Mouse (Mus musculus) liver, postnatal 0 days (tissue): ENCODE data around the gene Aplnr.

Source experiments
- CTCF ChIP-seq: sonication (generic); IDR thresholded peaks from 2 replicates; pipeline ENCODE4 v1.5.1; 2016; ENCODE audit warnings: antibody characterized with exemption, low read depth
- EP300 ChIP-seq: IDR thresholded peaks from 2 replicates; pipeline ENCODE4 v1.6.1; 2016; ENCODE audit warnings: antibody characterized with exemption, low read depth, mild to moderate bottlenecking

- TF ChIP-seq CTCF (no peak), EP300 (no peak)
Measured at GRCm38 (mm10) chr2:85160901-85161637, 25.0 kb downstream of the Aplnr start.
